Mouse (Mus musculus) kidney, postnatal 10 days (tissue): ENCODE results near the gene Vmn2r38.
"Not testable (repeated sequence)": the region's sequence is repeated elsewhere in the genome, so short reads cannot be mapped to it uniquely, and the experiment has no call there.

ENCODE experiments used
- DNase-seq: peaks from one replicate; pipeline ENCODE4 v3.0.0; 2021; ENCODE audit warnings: mixed read lengths

Vmn2r38 gene

GRCm38 (mm10) chr7:9097781-9098180, at the start of gene Vmn2r38:
Gene Vmn2r38 (minus strand): TSS chr7:9097881.
- DNase-seq, result not testable (repeated sequence)

GRCm38 (mm10) chr7:9065353-9065752, 32.3 kb downstream of the Vmn2r38 start:
- not testable (repeated sequence) for DNase-seq

DNA sequence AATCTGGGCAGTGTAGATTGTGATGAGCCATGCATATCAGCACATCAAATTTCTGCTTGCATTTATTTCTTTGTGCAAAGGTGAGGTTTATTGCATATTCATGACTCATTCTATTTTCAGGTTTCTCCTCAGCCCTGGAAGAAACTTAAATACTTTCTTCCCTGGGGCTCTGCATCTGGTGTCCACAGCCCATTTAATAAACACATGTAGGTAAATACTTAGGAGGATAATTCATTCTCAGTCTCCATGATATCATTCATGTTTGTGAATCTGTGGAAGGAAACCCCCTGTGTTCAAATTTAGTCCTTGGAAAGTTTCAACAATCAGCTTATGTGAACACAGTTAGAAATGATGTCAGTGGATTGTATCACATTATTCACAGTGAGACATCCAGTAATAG, 67.0 kb downstream of the Vmn2r38 start, which contains the start of gene Vmn2r39:
Vmn2r39 (minus strand) TSS at position 101 of the 400 bp plus-strand sequence.
- not testable (repeated sequence) for DNase-seq
